Mouse (Mus musculus): Measurements from ENCODE around the gene Mars. TPM values are rescaled to one million over a fixed set of nuclear protein-coding genes. Genes with fewer than 3 reads are reported as not detected.

The Mars gene
- polyA plus RNA-seq, 1 experiment from 2014 or later: 100 TPM

GRCm38 (mm10) chr10:127339683-127340576 is 28.3 kb upstream of the Mars start:
- Histone ChIP-seq H3K27me3 (ENCODE audit: control insufficient read depth, insufficient read depth, low read depth, low read length) (peaks cover 53% of the 10 kb centered on the region), H3K4me3 (ENCODE audit: low read depth, low read length) (peak overlapping the region; percentile 45), H3K4me2 (ENCODE audit: low read depth, low read length) (peak overlapping the region; percentile 54), H3K9ac (ENCODE audit: low read depth, low read length) (no peak overlapping the region), H3K36me3 (ENCODE audit: control insufficient read depth, insufficient read depth) (no peaks in the 10 kb centered on the region), H3K27ac (ENCODE audit: low read length) (no peak overlapping the region), H3K9me3 (replicated peaks; ENCODE audit: control insufficient read depth, low read length) (no peaks in the 10 kb centered on the region), H3K4me1 (ENCODE audit: control insufficient read depth, low read depth, low read length) (peaks cover 23% of the 10 kb centered on the region)
- WGBS (ENCODE audit: insufficient replicate concordance): under 1% methylated on average over 41 of the region's 42 CpGs
- no peak for ATAC-seq (ENCODE audit: low read depth)

GRCm38 (mm10) chr10:127338930-127339682 is 27.5 kb upstream of the Mars start:
- H3K27me3 ChIP-seq (ENCODE audit: control insufficient read depth, insufficient read depth, low read depth, low read length): peaks cover 53% of the 10 kb centered on the region

GRCm38 (mm10) chr10:127337536-127338099 is 26.0 kb upstream of the Mars start:
- no peaks in the 10 kb centered on the region for H3K36me3 ChIP-seq (ENCODE audit: control insufficient read depth, insufficient read depth)
- H3K4me2 ChIP-seq (ENCODE audit: low read depth, low read length): no peak overlapping the region
- ATAC-seq (ENCODE audit: low read depth): no peak
- no peak overlapping the region for H3K27ac ChIP-seq (ENCODE audit: low read length)
- no peak overlapping the region for H3K9ac ChIP-seq (ENCODE audit: low read depth, low read length)
- 49% methylated on average over 6 of the region's 6 CpGs for WGBS (ENCODE audit: insufficient replicate concordance)
- peaks cover 23% of the 10 kb centered on the region for H3K4me1 ChIP-seq (ENCODE audit: control insufficient read depth, low read depth, low read length)
- no peak overlapping the region for H3K4me3 ChIP-seq (ENCODE audit: low read depth, low read length)
- no peaks in the 10 kb centered on the region for H3K9me3 ChIP-seq (replicated peaks; ENCODE audit: control insufficient read depth, low read length)
- peaks cover 53% of the 10 kb centered on the region for H3K27me3 ChIP-seq (ENCODE audit: control insufficient read depth, insufficient read depth, low read depth, low read length)

More at GRCm38 (mm10) chr10:127338930-127339682, 27.5 kb upstream of the Mars start:
- under 1% methylated on average over 31 of the region's 31 CpGs for WGBS (ENCODE audit: insufficient replicate concordance)
- H3K36me3 ChIP-seq (ENCODE audit: control insufficient read depth, insufficient read depth): no peaks in the 10 kb centered on the region
- no peak overlapping the region for H3K9ac ChIP-seq (ENCODE audit: low read depth, low read length)
- H3K4me2 ChIP-seq (ENCODE audit: low read depth, low read length): peak overlapping the region; percentile 54
- ATAC-seq (ENCODE audit: low read depth): peak; percentile 68
- H3K4me1 ChIP-seq (ENCODE audit: control insufficient read depth, low read depth, low read length): peaks cover 23% of the 10 kb centered on the region
- H3K27ac ChIP-seq (ENCODE audit: low read length): no peak overlapping the region
- H3K9me3 ChIP-seq (replicated peaks; ENCODE audit: control insufficient read depth, low read length): no peaks in the 10 kb centered on the region
- H3K4me3 ChIP-seq (ENCODE audit: low read depth, low read length): peak overlapping the region; percentile 45

GRCm38 (mm10) chr10:127336952-127337351 is 25.4 kb upstream of the Mars start:
- WGBS (ENCODE audit: insufficient replicate concordance): 60% methylated on average over 5 of the region's 5 CpGs
- Histone ChIP-seq H3K4me2 (ENCODE audit: low read depth, low read length) (no peak overlapping the region), H3K4me3 (ENCODE audit: low read depth, low read length) (no peak overlapping the region), H3K9me3 (replicated peaks; ENCODE audit: control insufficient read depth, low read length) (no peaks in the 10 kb centered on the region), H3K27ac (ENCODE audit: low read length) (no peak overlapping the region), H3K4me1 (ENCODE audit: control insufficient read depth, low read depth, low read length) (peaks cover 20% of the 10 kb centered on the region), H3K9ac (ENCODE audit: low read depth, low read length) (no peak overlapping the region), H3K36me3 (ENCODE audit: control insufficient read depth, insufficient read depth) (no peaks in the 10 kb centered on the region), H3K27me3 (ENCODE audit: control insufficient read depth, insufficient read depth, low read depth, low read length) (peaks cover 47% of the 10 kb centered on the region)
- no peak for ATAC-seq (ENCODE audit: low read depth)

GRCm38 (mm10) chr10:127335271-127335670 is 23.7 kb upstream of the Mars start:
- Histone ChIP-seq H3K36me3 (ENCODE audit: control insufficient read depth, insufficient read depth) (no peaks in the 10 kb centered on the region), H3K9ac (ENCODE audit: low read depth, low read length) (no peak overlapping the region), H3K4me3 (ENCODE audit: low read depth, low read length) (no peak overlapping the region), H3K4me1 (ENCODE audit: control insufficient read depth, low read depth, low read length) (peaks cover 16% of the 10 kb centered on the region), H3K4me2 (ENCODE audit: low read depth, low read length) (no peak overlapping the region), H3K27ac (ENCODE audit: low read length) (no peak overlapping the region), H3K27me3 (ENCODE audit: control insufficient read depth, insufficient read depth, low read depth, low read length) (peaks cover 30% of the 10 kb centered on the region), H3K9me3 (replicated peaks; ENCODE audit: control insufficient read depth, low read length) (no peaks in the 10 kb centered on the region)
- WGBS (ENCODE audit: insufficient replicate concordance): 23% methylated on average over 1 of the region's 1 CpGs
- no peak for ATAC-seq (ENCODE audit: low read depth)

- Histone ChIP-seq H3K9ac (ENCODE audit: low read depth, low read length) (no peak overlapping the region), H3K27ac (ENCODE audit: low read length) (no peak overlapping the region), H3K4me2 (ENCODE audit: low read depth, low read length) (no peak overlapping the region), H3K36me3 (ENCODE audit: control insufficient read depth, insufficient read depth) (no peaks in the 10 kb centered on the region), H3K4me3 (ENCODE audit: low read depth, low read length) (no peak overlapping the region), H3K9me3 (replicated peaks; ENCODE audit: control insufficient read depth, low read length) (no peaks in the 10 kb centered on the region), H3K4me1 (ENCODE audit: control insufficient read depth, low read depth, low read length) (peaks cover 5% of the 10 kb centered on the region; the same call in 1 of the 2 replicates), H3K27me3 (ENCODE audit: control insufficient read depth, insufficient read depth, low read depth, low read length) (peaks cover 9% of the 10 kb centered on the region)
- ATAC-seq (ENCODE audit: low read depth): no peak
- WGBS (ENCODE audit: insufficient replicate concordance): 42% methylated on average over 5 of the region's 5 CpGs
Measured at GRCm38 (mm10) chr10:127333152-127333551, 21.6 kb upstream of the Mars start.

GRCm38 (mm10) chr10:127332211-127332874 is 20.8 kb upstream of the Mars start:
- Histone ChIP-seq H3K27ac (ENCODE audit: low read length) (no peak overlapping the region), H3K4me1 (ENCODE audit: control insufficient read depth, low read depth, low read length) (peaks cover 5% of the 10 kb centered on the region; the same call in 1 of the 2 replicates), H3K9ac (ENCODE audit: low read depth, low read length) (no peak overlapping the region), H3K4me3 (ENCODE audit: low read depth, low read length) (no peak overlapping the region), H3K4me2 (ENCODE audit: low read depth, low read length) (no peak overlapping the region; the same call in 1 of the 2 replicates), H3K27me3 (ENCODE audit: control insufficient read depth, insufficient read depth, low read depth, low read length) (peaks cover 3% of the 10 kb centered on the region), H3K36me3 (ENCODE audit: control insufficient read depth, insufficient read depth) (no peaks in the 10 kb centered on the region), H3K9me3 (replicated peaks; ENCODE audit: control insufficient read depth, low read length) (no peaks in the 10 kb centered on the region)
- WGBS (ENCODE audit: insufficient replicate concordance): 40% methylated on average over 31 of the region's 31 CpGs
- ATAC-seq (ENCODE audit: low read depth): no peak

GRCm38 (mm10) chr10:127330212-127330611 is 18.6 kb upstream of the Mars start:
- Histone ChIP-seq H3K4me3 (ENCODE audit: low read depth, low read length) (no peak overlapping the region), H3K4me2 (ENCODE audit: low read depth, low read length) (no peak overlapping the region), H3K36me3 (ENCODE audit: control insufficient read depth, insufficient read depth) (no peaks in the 10 kb centered on the region), H3K27me3 (ENCODE audit: control insufficient read depth, insufficient read depth, low read depth, low read length) (peaks cover 9% of the 10 kb centered on the region), H3K9ac (ENCODE audit: low read depth, low read length) (no peak overlapping the region), H3K4me1 (ENCODE audit: control insufficient read depth, low read depth, low read length) (peaks cover 22% of the 10 kb centered on the region), H3K9me3 (replicated peaks; ENCODE audit: control insufficient read depth, low read length) (no peaks in the 10 kb centered on the region), H3K27ac (ENCODE audit: low read length) (no peak overlapping the region)
- ATAC-seq (ENCODE audit: low read depth): no peak
- WGBS (ENCODE audit: insufficient replicate concordance): 67% methylated on average over 7 of the region's 7 CpGs
